In genomic region chr19:32272475-32273260, GRCm38 (mm10) we compare ENCODE assay signal across 11 mouse cellular contexts.
DNase-seq lines count a peak whose midpoint lies in the region; ATAC-seq and TF ChIP-seq lines count a peak whose summit lies in the region.
"Had no signal": no experiment of that assay in that cellular context is flagged by ENCODE, and none has a peak within 500 bp of the region (broad histone marks: within the 10 kb centered on the region; RNA-seq: fewer than 3 reads in every experiment).

No protein-coding gene starts in this region.

- no peak overlapping the region for H3K9ac ChIP-seq in midbrain, embryonic 11.5 days (ENCODE audit: low read length)
- H3K9ac ChIP-seq in midbrain, embryonic 14.5 days (replicated peaks; ENCODE audit: low read length): no peak overlapping the region

- H3K4me3 ChIP-seq in thymus, adult 2 months (ENCODE audit: control insufficient read depth, insufficient read depth, low read length): no peak overlapping the region
- no peak overlapping the region for H3K4me3 ChIP-seq in midbrain, embryonic 11.5 days (ENCODE audit: low read depth, low read length)
- no peak overlapping the region for H3K4me3 ChIP-seq in midbrain, embryonic 14.5 days (replicated peaks; ENCODE audit: low read depth, low read length)

- peaks cover 62% of the 10 kb centered on the region for H3K4me1 ChIP-seq in thymus, adult 2 months (replicated peaks; ENCODE audit: control insufficient read depth, insufficient read depth, low read length)
- no peaks in the 10 kb centered on the region for H3K4me1 ChIP-seq in midbrain, embryonic 11.5 days (ENCODE audit: control insufficient read depth, insufficient read depth, low read length)
- H3K4me1 ChIP-seq in midbrain, embryonic 14.5 days (ENCODE audit: control insufficient read depth, insufficient read depth, low read length): no peaks in the 10 kb centered on the region

- TF ChIP-seq CTCF in thymus, adult 2 months (IDR thresholded peaks at IDR 0.05; ENCODE audit: borderline replicate concordance, control insufficient read depth, extremely low read depth, insufficient read depth, low read length, poor library complexity): no peak

- no peaks in the 10 kb centered on the region for H3K36me3 ChIP-seq in thymus, adult 2 months (ENCODE audit: control insufficient read depth, insufficient read depth, low read length)
- H3K36me3 ChIP-seq in midbrain, embryonic 11.5 days (ENCODE audit: control insufficient read depth, insufficient read depth, low read length): no peaks in the 10 kb centered on the region
- H3K36me3 ChIP-seq in midbrain, embryonic 14.5 days (ENCODE audit: control insufficient read depth, insufficient read depth, low read length): no peaks in the 10 kb centered on the region

- H3K4me2 ChIP-seq in midbrain, embryonic 11.5 days: no peak overlapping the region
- H3K4me2 ChIP-seq in midbrain, embryonic 14.5 days (ENCODE audit: low read length): no peak overlapping the region

- peak; percentile 37 for DNase-seq in CD4-positive, CD25-positive, alpha-beta regulatory T cell, adult 2 months (ENCODE audit: low read depth, low spot score)
- peak; percentile 25 for DNase-seq in thymus, adult 2 months
- DNase-seq in thymus, postnatal 36 days: no peak
- DNase-seq in midbrain, embryonic 11.5 days (ENCODE audit: low spot score, missing footprints): no peak
- DNase-seq in gastrocnemius, postnatal 36 days: no peak
- no peak for DNase-seq in midbrain, embryonic 14.5 days
- DNase-seq: adrenal gland, postnatal 10 days; kidney, postnatal 36 days; lung, adult 2 months had no signal

- intact Hi-C loops in gastrocnemius, postnatal 36 days (cut with DNase I): no loop called here

- H3K27me3 ChIP-seq in thymus, adult 2 months (ENCODE audit: control insufficient read depth, insufficient read depth, low read length): no peaks in the 10 kb centered on the region
- no peaks in the 10 kb centered on the region for H3K27me3 ChIP-seq in midbrain, embryonic 11.5 days (ENCODE audit: control insufficient read depth, insufficient read depth, low read length)
- H3K27me3 ChIP-seq in midbrain, embryonic 14.5 days (ENCODE audit: control insufficient read depth, insufficient read depth, low read length): no peaks in the 10 kb centered on the region

- TF ChIP-seq POLR2A in thymus, adult 2 months (IDR thresholded peaks at IDR 0.05; ENCODE audit: control insufficient read depth, extremely low read depth, insufficient read depth, low read length, poor library complexity): no peak

- WGBS in thymus, adult 2 months: 49% methylated on average over 6 of the region's 6 CpGs
- WGBS in midbrain, embryonic 11.5 days: 81% methylated on average over 6 of the region's 6 CpGs
- WGBS in midbrain, embryonic 14.5 days: 86% methylated on average over 6 of the region's 6 CpGs

- ATAC-seq in CD4-positive, CD25-positive, alpha-beta regulatory T cell, adult 4 months: no peak
- peak; percentile 13 for ATAC-seq in monocyte, adult 5-6 weeks (replicated peaks; ENCODE audit: insufficient number of reproducible peaks, low FRiP score, low TSS enrichment, poor library complexity, severe bottlenecking)
- no peak for ATAC-seq in midbrain, embryonic 11.5 days (ENCODE audit: low FRiP score)
- ATAC-seq in midbrain, embryonic 14.5 days (ENCODE audit: low FRiP score, low TSS enrichment): no peak

- H3K27ac ChIP-seq in thymus, adult 2 months (ENCODE audit: control insufficient read depth, insufficient read depth, low read length): no peak overlapping the region
- H3K27ac ChIP-seq in midbrain, embryonic 11.5 days (ENCODE audit: low read depth, low read length): no peak overlapping the region
- no peak overlapping the region for H3K27ac ChIP-seq in midbrain, embryonic 14.5 days (replicated peaks; ENCODE audit: low read depth, low read length)

- H3K9me3 ChIP-seq in midbrain, embryonic 11.5 days (ENCODE audit: control insufficient read depth, low read length): no peaks in the 10 kb centered on the region
- H3K9me3 ChIP-seq in midbrain, embryonic 14.5 days (ENCODE audit: control insufficient read depth, low read length): no peaks in the 10 kb centered on the region

Comparison
In these comparisons a context has a peak if more than half of its experiments do, and no peak if none do; other contexts are left out.
1. DNase-seq: peak in CD4-positive, CD25-positive, alpha-beta regulatory T cell, adult 2 months (single experiment) and thymus, adult 2 months (single experiment); none in thymus, postnatal 36 days (0 of 2), midbrain, embryonic 11.5 days (single experiment), gastrocnemius, postnatal 36 days (0 of 2) and midbrain, embryonic 14.5 days (single experiment).